Mouse (Mus musculus) cerebellum, postnatal 10 days (tissue): ENCODE data around the gene Doc2a.
A peak's percentile ranks its signal among the peaks of the same experiment; 100 is the strongest.

Experiments
- DNase-seq, 2 experiments: peaks; one replicate each; pipeline ENCODE4 v3.0.0; 2021; ENCODE audit warnings: mixed read lengths in 2 of 2

The Doc2a gene

DNA sequence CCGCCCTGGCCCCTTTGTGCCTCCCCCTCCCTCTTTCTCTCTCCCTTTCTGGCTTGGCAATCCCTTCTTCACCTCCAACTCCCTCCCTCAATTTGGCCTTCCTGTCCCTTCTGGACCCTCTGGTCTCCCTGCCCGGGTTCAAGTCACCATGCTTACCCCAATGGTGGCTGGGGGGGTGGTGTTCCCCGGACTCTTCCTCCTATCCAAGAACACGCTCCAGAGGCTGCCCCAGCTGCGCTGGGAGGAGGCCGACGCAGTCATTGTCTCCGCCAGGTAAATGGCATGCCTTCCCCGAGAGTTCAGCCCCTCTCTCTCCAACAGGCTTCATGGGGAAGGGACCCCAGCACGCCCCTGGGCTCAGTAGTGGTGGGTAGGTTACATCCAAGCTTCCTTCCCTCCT lies 23.3 kb upstream of the Doc2a start:
- DNase-seq = peak; percentile 54 to 69

DNA sequence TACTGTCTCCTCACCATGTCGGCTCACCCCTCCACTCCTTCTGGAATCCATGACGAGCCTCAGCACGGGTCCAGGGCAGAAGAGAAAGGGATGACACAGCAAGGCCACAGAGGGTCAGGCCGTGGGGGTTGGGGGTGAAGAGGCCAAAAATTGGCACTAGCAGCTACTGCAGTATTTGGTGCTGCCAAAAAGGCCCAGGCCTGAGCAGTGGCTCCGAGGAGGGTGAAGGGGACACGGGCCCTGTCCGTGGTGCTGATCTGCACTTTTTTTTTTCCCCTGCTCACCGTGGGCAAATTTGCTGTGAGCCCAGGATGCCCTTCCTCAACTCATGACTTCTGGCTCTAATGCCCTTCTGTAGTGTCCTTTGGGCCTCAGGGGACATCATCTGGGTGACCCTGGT lies 21.8 kb upstream of the Doc2a start:
- no peak for DNase-seq

DNA sequence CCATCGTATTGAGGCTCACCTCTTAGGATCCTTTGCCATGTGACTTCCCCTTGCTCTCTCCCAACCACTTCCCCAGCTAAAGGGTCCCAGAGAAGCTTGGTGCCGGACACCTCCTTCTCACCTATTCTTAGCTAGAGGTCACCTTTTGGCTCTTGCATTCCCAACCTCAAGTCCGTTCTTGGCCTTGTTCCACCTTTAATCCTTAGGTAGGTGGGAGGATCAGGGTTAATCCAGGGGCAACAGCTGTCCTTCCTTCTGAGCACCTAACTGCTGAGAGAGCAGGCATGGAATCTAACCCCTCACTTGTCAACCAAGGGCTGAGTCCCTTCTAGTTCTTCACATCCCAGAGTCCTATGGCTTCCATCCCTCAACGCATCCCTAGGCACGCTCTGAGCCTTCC lies 21.3 kb upstream of the Doc2a start:
- DNase-seq = no peak

DNA sequence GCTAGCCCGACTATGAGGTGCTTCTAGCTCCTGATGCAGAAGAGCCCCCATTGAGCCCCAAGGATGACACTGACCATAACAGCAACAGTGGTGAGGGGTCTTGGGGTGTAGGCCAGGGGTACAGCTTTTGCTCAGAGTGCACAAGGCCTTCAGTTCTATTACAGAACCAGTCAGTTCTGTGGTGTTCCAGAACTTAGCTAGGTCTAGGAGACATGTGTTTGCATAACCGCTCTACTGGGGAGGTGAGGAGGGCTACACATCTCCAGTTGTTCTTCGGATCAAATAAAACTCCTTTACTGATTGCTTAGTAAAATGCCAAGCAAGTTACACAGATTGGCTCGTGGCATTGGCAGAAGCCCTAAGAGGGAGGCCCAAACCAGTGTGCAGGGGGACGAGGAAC lies 15.7 kb upstream of the Doc2a start, which contains the start of gene 4930451I11Rik:
Gene 4930451I11Rik (minus strand): TSS at position 101 of the 400 bp plus-strand sequence.
- no peak for DNase-seq

DNA sequence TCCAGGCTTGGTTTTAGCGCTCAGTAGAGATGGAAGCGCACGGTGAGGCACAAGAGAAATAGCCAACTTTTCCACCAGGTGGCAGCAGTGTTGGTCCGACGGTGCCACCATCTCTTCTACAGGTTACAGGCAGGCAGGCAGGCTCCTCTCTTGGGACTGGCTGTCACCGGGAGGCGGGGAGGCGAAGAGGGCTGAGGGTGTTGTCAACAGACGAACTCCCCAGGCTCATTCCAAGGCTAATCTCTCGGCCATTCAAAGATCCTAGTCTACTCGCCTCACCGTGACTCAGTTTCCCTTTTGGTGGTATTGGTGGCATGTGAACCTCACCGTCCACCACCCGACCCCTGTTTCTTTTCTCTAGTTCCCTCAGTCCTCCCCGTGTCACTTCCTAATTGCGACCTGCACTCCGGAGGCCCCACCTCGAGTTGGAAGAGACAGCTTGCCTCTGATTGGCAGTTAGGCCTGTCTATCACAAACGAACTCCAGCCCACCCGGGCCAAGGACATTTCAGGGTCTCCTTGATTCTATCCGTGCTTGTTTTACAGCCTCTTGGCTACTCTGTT lies 15.1 kb upstream of the Doc2a start:
- peak; percentile 92 to 94 for DNase-seq

DNA sequence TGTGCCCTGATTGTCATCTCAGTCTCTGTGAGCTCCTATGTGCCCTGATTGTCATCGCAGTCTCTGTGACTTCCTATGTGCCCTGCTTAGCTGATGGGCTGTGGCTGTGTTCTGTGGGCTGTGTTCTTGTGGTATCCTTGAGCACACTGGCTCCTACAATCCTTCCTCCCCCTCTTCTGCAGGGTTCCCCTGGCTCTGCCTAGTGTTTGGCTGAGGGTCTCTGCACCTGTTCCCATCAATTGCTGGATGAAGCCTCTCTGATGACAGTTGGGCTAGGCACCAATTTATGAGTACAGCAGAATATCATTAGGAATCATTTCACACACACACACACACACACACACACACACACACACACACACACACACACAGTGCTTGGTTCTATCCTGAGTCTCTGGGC lies 13.9 kb upstream of the Doc2a start:
- peak; percentile 57 to 63 for DNase-seq

DNA sequence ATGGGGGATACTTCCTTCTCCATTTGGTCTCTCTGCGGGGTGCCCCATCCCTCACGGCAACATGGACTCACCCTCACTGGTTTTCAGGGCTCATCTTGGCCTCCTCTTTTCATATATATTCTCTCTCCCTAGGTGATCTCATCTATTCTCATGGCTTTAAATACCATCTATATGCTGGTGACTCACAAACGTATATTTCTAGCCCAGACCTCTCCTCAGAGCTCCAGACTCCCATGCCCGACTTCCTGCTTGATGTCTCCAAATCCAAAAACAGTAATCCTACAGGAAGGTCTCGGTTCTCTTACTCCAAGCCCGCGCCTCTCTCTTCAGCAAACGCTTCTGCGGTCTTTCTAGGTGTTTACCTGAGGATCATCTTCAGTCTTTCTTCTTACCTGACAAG lies 3.9 kb upstream of the Doc2a start:
- peak in 1 of 2 experiments; percentile 57 for DNase-seq

DNA sequence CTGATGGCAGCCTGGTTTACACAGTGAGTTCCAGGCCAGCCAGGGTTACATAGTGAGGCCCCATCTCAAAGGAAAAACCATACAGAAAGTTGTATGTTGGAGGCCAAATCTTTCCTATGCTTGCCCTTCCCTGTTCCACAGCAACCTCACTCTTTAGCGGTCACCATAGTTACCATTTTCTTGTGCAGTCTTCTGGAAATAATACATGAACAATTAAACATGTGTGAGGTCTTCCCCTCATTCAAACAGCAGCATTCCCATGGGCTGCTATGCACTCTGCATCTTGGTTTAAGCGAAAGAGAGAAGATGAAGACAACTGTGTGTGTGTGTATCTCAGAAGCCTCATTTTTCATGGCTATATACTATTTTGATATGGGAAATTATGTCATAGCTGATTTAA lies 1.7 kb upstream of the Doc2a start:
- no peak for DNase-seq

DNA sequence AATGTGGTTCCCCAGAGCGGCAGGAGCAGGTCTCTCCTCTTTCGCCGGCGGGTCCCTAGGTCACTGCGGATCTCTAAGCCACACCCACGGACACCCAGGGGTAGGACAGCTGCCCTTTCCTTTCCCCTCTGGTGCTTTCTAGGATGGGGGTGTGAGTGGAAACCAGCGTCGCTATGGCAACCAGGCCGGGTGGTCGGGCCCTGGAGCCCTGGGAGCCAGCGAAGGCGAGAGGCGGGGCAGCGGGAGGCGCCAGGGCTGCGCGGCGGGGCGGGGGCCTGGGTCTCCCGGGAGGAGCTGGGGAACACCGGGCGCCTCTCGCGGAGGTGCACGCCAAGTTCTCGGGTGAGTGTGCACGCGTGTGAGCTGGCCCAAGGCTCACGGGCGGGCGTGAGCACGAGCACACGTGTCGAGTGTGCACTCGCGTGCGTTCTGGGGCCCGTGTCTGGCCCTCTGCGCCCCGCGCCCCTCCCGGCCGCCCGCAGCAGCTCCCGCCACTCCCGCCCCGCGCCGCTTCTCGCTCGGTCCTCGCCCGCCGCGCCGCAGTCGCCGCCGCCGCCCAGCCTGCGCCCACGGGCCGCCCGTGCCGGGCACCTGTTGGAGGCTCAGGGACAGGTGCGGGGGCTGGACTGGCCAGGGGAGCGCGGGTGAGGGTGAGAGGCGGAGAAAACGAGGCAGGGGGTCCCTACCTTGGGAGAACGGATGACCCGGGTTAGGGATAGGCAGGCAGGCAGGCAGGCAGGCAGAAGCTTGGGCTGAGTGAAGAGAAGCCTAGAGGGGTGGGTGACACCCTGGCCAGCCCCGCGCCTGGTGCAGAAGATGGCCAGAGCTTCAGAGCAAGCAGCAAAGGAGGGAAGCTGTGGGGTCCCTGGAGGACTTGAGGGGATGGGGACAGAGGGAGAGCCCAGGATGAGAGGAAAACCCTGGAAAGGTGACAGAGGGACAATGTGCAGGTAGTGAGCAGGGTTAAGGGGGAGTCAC lies 494 bp downstream of the Doc2a start:
- peak; percentile 69 to 73 for DNase-seq

DNA sequence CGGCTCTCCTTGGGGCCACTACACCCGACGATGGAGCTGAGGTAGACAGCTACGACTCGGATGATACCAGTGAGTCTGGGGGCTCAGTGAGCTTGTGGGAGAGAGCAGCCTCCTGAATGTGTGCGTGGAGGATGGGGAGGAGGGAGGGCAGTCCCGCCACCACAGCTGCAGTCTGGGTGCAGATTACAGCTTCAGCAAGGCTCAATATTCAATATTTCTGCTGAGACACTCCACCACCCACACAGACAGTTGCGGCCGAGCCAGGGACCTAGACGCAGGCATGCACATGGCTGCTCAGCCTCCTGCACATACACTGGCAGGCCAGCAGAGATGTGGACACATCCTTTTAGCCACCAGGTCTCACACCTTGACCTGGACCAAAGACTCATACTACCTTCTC lies 1.6 kb downstream of the Doc2a start:
- peak in 1 of 2 experiments; percentile 24 for DNase-seq

DNA sequence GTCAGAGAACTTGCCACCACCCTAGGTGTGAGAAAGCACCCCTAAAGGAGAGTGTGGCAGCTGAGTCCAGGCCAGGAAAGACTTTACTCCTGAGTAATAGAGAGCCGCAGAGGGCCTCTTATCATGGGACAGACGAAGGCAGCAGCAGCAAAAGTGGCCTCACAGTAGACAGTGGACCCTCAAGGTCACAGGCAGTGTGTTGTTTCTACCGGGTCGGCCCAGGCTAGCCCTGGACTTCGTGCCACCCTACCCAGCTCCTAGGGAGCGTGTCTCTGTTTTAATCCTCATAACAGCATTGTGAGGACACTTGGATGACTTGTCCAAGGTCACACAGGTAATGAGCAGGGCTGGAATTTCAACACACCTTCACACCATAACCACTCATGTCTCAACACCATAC lies 2.9 kb downstream of the Doc2a start:
- no peak for DNase-seq

DNA sequence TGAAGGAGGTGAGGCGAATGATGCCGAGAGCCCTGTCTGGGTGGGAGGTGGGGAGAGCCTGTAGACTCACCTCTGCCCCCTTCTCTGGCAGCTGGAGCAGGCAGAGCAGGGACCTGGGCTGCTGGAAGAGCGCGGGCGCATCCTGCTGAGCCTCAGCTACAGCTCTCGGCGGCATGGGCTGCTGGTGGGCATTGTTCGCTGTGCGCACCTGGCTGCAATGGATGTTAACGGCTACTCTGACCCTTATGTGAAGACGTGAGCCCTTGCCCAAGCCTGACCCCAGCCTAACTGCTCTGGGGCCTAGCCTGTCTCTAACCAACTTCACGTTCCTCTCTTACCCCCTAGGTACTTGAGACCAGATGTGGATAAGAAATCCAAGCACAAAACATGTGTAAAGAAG lies 4.0 kb downstream of the Doc2a start:
- no peak for DNase-seq

DNA sequence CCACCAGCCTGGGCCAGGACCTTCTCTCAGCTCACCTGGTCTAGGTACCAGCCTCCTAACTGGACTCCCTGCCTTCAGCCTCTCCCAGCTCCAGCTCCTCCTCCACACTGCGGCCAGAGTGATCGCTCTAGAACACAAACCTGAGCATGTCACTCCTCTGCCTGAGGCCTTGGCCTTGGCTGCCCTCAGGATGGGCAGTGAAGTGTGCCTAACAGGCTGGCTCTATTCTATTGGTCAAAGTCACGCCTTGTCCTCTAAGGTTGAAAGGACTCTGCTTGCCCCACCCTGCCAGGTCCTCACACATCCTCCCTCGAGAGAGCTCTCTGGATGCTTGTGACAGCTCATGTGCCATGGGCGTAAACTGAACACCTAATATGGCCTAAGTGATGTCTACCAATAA lies 6.2 kb downstream of the Doc2a start:
- DNase-seq = peak in 1 of 2 experiments; percentile 35

DNA sequence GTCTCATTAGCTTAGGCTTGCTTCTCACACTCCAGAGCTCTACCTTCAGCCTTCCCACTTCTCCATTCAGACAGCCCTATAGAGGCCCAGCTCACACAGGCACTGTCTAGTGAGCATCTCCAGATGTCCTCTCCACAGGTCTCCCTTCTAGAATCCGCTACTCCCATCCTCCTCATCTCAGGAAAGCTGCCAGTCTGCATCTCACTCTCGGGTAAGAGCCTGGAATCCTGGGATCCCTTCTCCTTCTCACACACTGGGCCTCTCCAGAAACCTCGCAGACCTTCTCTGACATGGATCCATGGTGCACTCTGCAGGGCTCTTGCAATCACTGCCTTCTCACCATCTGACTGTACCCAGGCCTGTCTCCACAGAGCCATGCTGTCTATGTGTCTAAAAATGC lies 8.4 kb downstream of the Doc2a start:
- peak; percentile 60 to 62 for DNase-seq

DNA sequence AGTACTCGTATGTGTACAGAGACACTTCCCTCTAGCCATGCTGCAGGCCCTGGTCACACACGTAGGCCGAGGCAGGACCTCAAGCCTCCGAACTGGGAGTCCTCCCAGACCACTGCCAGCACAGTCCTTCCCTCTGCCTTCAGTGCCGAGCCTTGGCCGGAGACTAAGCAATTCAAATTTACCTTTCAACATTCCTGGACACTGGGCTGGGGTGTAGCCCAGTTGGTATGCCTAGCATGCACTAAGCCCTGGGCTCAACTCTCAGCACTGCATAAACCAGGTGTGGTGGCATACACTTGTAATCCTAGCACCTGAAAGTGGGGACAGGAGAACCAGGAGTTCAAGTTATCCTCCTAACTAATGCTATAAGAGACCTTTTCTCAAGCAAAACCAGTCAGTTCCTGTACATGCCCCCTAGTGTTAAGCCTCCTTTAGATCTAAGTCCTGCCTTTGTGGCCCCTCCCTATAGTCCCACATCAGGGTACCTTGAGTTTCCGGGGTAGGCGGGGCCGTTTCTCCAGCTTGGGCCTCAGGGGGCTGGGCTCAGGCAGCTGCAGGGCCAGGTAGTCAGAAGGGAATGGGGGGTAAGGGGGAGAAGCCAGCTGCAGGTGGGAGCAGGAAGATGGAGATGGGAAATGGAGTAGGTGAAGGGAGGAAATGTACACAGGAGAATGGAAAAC lies 9.7 kb downstream of the Doc2a start:
- no peak for DNase-seq

DNA sequence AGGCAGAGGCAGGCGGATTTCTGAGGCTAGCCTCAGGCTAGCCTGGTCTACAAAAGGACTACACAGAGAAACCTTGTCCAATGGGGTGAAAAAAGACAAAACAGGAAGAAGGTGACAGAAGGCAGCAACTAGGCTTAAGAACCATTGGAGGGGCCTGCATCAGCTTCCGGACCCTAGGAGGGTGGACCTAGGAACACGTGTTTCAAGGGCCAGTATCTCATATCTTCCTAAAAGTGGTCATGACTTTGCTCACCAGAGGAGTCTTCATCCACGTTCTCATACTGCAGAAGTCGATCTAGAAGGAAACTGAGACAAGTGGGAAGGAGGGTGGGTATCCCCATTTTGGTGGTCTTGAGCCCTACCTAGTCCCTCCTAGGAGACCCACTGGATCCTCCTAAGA lies 13.8 kb downstream of the Doc2a start:
- no peak for DNase-seq

DNA sequence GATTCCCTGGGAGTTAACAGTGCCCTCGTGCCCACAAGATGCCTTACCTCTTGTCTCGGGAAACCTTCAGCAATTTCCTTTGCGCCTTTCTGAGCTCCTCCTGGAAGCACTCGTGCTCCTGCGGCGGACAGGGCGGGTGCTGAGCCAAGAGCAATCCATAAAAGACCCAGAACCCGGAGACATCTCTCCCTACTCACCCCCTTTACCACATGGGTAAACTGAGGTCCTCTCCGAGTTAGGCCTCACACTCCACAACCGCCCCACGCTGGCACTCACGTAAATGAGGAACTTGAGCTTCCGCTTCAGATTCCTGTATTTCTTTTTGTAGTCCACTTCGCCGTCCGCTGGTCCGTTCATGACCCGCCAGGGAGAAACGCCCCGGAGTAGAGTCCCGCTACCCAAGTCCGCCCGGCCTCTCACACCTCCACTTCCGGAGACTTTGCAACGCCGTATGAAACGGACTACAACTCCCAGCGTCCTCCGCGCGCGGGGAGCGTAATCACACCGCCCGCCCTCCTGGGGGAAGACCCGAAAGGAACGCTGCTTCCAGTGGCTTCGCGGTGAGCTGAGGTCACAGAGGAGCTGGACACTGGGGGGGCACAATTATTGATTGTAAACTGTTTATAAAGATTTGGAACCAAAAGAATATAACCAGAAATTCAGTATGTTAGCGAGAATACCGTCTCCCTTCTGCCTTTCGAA lies 14.4 kb downstream of the Doc2a start, which contains the start of gene Hirip3:
Gene Hirip3 (plus strand): TSS at position 544 of the 702 bp plus-strand sequence.
- DNase-seq = peak; percentile 98 to 99

DNA sequence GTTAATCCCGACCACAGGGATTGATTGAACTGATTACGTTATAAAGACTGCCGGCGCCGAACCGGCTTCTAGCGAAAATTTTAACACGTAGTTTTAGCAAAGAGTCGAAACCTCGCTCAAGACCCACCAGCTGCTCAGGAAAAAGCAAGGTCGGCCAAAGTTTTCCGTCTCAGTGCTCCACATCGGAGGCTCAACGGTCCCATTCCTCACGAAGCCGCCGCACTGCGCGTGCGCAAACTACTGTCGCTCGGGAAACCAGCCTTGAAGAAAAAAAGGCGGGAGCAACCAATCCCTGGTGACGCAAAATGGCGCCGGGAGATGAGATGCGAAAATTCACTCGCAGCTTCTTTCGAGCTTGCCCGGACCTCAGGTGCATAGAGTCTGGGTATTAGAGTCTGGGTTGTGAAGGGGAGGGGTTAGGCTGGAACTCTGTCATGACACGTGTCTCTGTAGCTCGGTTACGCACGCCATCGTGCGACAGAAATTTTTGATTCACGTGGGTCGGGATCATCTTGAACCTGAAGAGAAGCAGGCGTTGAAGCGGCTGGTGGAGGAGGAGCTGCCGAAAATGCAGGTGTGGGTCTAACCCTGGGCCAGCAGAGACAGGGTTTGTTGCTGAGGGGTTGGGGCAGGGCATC lies 15.1 kb downstream of the Doc2a start, which contains the start of gene Ino80e:
Gene Ino80e (minus strand): TSS at position 231 of the 638 bp plus-strand sequence.
- peak; percentile 98 for DNase-seq

DNA sequence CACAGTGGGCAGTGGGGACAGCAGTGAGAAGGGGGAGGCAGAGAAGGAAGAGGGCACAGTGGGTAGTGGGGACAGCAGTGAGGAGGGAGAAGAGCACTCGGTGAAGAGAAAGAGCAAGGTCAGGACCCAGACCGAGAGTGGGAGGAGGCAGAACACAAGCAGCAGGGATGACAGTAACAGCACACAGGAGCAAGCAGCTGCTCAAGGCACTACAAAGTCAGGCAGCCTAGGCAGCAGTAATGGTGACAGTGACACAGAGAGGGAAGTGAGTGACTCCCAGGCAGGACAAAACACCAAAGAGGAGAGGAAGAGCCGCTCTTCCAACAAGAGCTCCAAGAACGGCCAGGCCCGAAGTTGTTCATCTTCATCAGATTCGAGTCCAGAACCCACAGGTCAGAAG lies 16.6 kb downstream of the Doc2a start:
- no peak for DNase-seq

DNA sequence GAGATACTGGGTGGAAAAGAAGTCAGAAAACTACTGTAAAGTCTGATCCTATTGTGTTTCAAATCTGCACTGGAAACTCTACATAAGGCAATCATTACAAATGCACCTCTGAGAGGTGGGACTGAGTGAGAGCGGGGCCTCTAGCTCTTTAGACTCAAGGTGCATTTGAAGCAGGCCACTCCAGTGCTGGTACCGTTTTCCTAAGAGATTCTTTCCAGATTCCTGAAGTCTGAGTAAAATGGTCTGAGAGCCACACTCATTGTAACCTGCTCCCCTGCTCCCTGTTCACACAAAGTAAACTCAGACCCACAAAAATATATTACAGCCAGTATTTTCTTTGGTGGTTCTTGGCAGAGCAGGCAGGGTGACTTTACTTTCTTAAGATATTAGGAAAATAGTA lies 20.3 kb downstream of the Doc2a start:
- no peak for DNase-seq

DNA sequence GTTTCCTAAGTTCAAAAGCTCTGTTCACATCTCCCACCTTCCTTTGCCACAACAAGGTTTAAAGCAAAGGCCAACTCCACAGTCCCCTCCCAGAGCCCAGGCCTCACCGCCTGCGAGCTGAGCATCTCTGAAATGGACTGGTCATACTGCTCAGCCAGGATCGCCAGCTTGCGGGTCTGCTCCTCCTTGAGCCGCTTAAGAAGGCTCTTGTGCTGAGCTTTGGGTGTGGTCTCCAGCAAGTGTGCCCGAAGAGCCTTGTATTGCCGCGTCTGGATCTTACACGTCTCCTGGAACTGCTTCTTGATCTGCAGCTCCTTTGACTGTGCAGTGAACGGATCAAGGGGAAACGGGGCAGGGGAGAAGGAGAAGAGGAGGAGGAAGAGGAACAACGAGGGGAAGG lies 20.8 kb downstream of the Doc2a start:
- no peak for DNase-seq
